Mouse (Mus musculus): ENCODE measurements around the gene Cyb5r4. TPM values are rescaled to one million over a fixed set of nuclear protein-coding genes. Genes with fewer than 3 reads are reported as not detected.
"Not testable (repeated sequence)": the region's sequence is repeated elsewhere in the genome, so short reads cannot be mapped to it uniquely, and the experiment has no call there.

Cyb5r4 gene
- polyA plus RNA-seq, 1 experiment = 34.2 TPM

DNA sequence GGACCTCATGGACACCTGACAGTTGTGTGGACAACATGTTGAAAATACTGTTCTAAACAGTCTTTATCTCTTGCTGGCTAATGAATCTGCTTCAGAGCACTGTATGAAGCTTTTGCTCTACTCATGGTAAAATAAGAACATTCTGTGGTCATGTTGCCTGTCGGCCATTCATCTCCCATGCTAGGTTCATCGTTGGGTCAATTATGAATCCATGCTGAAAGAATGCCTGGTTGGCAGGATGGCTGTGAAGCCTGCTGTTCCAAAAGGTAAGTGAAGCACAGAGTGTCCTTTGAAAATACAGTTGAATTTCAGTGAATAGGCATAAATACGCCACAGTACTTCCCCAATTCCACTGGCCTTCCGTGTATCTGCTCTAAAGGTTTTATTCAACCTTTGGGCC lies 10.4 kb downstream of the Cyb5r4 start:
- no peak for TF ChIP-seq CTCF (IDR thresholded peaks at IDR 0.05; ENCODE audit: borderline replicate concordance, extremely low read depth, insufficient read depth, insufficient read length)
- TF ChIP-seq POLR2A (IDR thresholded peaks at IDR 0.05; ENCODE audit: borderline replicate concordance, extremely low read depth, insufficient read depth, insufficient read length, poor library complexity, severe bottlenecking) = no peak
- DNase-seq (ENCODE audit: low read depth) = no peak

DNA sequence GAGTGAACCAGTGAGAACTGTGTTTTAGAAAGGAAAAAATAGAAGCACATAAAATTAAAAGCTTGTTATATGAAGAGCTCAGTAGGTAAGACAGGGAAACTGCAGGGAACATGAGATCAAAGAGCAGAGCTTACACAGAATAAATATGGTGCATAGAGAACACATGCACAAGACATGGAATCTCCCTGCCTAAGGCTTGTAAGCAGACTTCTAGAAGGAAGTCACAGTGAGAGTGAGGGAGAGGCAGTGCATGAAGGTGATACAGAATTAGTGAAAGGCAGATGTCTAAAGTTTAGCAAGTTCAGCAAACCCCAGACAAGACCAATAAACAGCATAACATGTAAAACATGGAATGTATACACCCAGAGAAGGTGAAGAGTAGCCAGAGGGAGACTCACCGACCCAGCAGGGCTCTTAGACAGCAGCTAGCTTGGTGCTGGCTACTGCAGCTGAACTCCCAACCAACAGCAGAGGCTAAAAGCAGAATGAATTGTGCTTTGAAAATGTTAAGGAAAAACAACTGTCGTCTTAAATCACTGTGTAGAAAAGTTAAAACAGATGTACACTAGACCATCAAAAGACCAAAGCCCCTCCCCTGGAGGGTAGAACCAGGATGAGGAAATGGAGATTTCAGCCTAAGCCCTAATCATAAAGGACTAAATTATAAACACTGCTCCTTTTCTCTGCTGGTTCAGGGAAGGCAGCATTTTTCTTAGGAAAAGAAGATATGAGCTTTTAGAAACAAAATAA lies 13.2 kb downstream of the Cyb5r4 start:
- no peak for DNase-seq (ENCODE audit: low read depth)
- TF ChIP-seq POLR2A (IDR thresholded peaks at IDR 0.05; ENCODE audit: borderline replicate concordance, extremely low read depth, insufficient read depth, insufficient read length, poor library complexity, severe bottlenecking) = no peak
- no peak for TF ChIP-seq CTCF (IDR thresholded peaks at IDR 0.05; ENCODE audit: borderline replicate concordance, extremely low read depth, insufficient read depth, insufficient read length)

DNA sequence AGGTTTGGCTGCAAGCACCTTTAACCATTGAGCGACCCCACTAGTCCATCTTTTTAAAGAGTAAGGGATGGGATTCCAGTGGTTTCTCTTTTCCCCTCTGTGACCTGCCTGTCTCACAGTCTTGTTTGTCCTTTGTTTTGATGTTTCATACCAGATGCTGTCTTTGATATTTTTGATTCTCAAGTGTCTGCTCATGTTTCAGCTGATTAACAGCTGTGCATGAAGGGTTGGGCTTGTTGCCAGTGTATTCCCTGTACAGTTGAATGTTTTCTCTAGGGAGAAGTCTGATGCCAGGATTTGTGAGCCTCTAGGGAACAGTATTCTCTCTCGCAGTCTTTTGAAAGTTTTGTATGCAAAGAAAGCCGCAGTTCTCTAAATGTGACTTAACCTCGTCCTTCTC lies 27.6 kb downstream of the Cyb5r4 start:
- peak; percentile 61 for DNase-seq (ENCODE audit: low read depth)
- TF ChIP-seq CTCF (IDR thresholded peaks at IDR 0.05; ENCODE audit: borderline replicate concordance, extremely low read depth, insufficient read depth, insufficient read length) (no peak), POLR2A (IDR thresholded peaks at IDR 0.05; ENCODE audit: borderline replicate concordance, extremely low read depth, insufficient read depth, insufficient read length, poor library complexity, severe bottlenecking) (no peak)

DNA sequence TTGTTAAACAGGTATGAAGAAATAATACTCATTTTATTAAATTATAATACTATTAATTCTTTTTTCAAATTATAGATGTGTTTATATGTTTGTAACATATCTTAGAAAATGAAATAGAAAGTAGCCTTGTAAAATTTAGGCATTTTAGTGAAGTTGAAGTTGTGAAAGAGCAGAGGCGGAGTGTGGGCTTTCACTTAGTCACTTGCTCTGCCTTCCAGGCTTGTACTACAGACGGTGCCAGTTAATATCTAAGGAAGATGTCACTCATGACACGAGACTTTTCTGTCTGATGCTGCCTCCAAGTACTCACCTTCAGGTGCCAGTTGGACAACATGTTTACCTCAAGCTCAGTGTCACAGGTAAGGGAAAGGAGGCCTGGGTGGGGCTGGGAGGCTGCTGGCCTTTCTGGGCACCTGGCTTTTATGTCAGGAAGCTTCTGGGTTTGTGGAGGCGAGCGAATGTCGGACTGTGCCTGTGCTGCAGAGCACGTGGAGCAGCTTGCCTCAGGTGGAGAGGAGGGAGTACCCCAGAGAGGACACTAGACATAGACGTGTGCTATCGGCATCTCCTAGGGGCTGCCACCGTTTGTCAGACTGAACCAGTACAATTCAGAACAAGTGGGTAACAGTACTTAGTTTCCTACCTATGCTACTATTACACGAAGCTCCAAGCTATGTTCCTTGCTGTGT lies 33.9 kb downstream of the Cyb5r4 start:
- TF ChIP-seq CTCF (IDR thresholded peaks at IDR 0.05; ENCODE audit: borderline replicate concordance, extremely low read depth, insufficient read depth, insufficient read length) (no peak), POLR2A (IDR thresholded peaks at IDR 0.05; ENCODE audit: borderline replicate concordance, extremely low read depth, insufficient read depth, insufficient read length, poor library complexity, severe bottlenecking) (no peak)
- DNase-seq (ENCODE audit: low read depth) = no peak

DNA sequence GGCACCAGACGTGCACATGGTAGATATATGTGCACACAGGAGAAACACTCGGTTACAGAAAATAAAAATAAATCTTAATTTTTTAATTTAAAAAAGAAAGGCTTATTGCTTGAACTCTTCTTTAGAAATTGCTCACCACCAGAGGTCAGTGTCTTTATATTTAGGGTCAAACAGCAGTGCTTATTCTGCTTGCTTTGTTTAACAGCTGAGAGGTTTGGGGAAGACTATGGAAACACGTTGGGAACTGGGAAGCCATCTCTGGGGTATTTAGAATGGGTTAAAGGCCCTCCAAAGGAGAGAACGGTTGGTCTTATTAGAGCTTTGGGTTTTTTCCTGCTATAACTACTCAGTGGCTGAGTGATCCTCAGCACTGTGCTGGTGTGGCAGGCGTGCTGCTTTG lies 40.5 kb downstream of the Cyb5r4 start:
- TF ChIP-seq POLR2A (IDR thresholded peaks at IDR 0.05; ENCODE audit: borderline replicate concordance, extremely low read depth, insufficient read depth, insufficient read length, poor library complexity, severe bottlenecking) (no peak), CTCF (IDR thresholded peaks at IDR 0.05; ENCODE audit: borderline replicate concordance, extremely low read depth, insufficient read depth, insufficient read length) (no peak)
- peak; percentile 25 for DNase-seq (ENCODE audit: low read depth)

DNA sequence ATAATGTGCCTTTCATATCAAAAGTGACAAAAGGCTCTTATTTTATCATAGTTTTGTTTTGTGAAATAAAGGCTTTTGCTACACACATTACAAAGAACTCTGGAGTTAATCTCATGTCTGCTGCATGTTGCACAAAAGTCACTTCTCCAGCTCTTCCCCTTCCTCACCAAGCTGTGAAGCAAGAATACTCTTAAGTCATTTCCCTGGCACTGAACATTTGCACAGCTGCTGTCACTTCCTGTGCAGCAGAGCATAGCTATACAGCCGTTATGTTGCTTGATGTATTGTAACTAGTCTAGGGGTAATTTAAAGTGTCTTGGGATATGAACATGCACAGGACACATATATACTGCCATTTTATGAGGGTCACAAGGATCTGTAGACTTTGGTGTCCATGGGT lies 46.3 kb downstream of the Cyb5r4 start:
- TF ChIP-seq CTCF (IDR thresholded peaks at IDR 0.05; ENCODE audit: borderline replicate concordance, extremely low read depth, insufficient read depth, insufficient read length) = no peak
- TF ChIP-seq POLR2A (IDR thresholded peaks at IDR 0.05; ENCODE audit: borderline replicate concordance, extremely low read depth, insufficient read depth, insufficient read length, poor library complexity, severe bottlenecking) = no peak
- no peak for DNase-seq (ENCODE audit: low read depth)

DNA sequence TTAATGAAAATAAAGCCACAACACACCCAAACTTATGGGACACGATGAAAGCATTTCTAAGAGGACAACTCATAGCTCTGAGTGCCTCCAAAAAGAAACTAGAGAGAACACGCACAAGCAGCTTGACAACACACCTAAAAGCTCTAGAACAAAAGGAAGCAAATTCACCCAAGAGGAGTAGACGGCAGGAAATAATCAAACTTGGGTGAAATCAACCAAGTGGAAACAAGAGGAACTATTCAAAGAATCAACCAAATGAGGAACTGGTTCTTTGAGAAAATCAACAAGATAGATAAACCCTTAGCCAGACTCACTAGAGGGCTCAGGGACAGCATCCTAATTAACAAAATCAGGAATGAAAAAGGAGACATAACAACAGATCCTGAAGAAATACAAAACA lies 49.8 kb downstream of the Cyb5r4 start:
- not testable (repeated sequence) for DNase-seq (ENCODE audit: low read depth)

DNA sequence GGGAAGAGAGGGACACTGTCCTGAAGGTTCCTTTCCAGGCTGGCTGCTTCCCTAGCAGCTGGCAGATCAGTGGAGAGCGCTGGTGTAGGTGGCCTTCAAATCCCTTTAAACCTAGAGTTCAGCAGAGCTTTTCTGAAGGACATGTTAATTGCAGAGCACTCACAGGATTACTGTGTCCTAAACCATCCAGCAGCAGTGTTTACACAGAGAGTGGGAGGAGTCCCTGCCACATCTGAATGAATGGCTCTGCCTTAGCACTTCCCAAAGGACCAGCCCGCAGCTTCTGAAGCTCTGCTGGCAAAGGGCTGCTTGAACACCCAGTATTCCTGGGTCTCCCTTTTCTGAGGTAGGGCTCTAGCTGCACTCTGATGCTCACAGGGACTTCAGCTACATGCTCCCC lies 56.1 kb downstream of the Cyb5r4 start:
- DNase-seq (ENCODE audit: low read depth) = peak; percentile 43
- TF ChIP-seq POLR2A (IDR thresholded peaks at IDR 0.05; ENCODE audit: borderline replicate concordance, extremely low read depth, insufficient read depth, insufficient read length, poor library complexity, severe bottlenecking) = no peak

DNA sequence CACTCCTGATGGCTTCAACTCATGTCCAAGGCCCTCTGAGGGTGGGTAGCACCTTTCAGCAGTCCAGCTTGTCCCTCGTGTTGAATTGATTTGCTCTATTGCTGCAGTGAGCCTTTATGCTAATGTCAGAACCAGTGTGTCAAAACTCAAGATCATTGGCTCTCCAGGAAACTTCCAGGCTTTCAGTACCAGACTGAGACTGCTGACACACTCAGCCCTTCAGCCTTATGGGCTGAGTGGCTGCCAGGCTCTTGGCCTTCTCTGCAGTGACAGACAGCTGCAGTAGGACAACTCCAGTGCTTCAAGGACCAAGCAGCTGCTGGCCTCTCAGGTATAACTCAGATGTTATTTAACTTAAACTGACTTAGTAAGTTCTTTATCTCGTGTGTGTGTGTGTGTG lies 57.7 kb downstream of the Cyb5r4 start:
- no peak for TF ChIP-seq CTCF (IDR thresholded peaks at IDR 0.05; ENCODE audit: borderline replicate concordance, extremely low read depth, insufficient read depth, insufficient read length)
- no peak for TF ChIP-seq POLR2A (IDR thresholded peaks at IDR 0.05; ENCODE audit: borderline replicate concordance, extremely low read depth, insufficient read depth, insufficient read length, poor library complexity, severe bottlenecking)
- no peak for DNase-seq (ENCODE audit: low read depth)

DNA sequence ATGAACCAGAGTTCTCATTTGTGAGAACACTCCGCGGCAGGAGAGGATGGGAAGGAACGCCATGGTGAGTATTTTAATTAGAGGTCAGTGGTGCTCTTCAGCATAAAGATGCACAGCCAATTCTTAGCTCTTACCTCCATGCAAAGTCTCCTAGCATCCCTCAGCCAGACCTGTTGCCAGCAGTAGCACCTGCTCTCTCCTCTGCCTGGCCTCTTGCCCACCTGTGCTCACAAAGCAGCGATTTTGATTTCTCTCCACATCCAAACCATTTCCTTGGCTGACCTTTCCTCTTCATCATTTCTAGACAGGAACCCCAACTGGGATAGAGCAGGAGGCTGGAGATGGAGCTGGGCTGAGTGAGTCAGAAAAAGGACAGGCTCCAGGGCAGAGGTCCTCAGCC lies 65.2 kb downstream of the Cyb5r4 start:
- TF ChIP-seq CTCF (IDR thresholded peaks at IDR 0.05; ENCODE audit: borderline replicate concordance, extremely low read depth, insufficient read depth, insufficient read length) = no peak
- TF ChIP-seq POLR2A (IDR thresholded peaks at IDR 0.05; ENCODE audit: borderline replicate concordance, extremely low read depth, insufficient read depth, insufficient read length, poor library complexity, severe bottlenecking) = no peak
- no peak for DNase-seq (ENCODE audit: low read depth)

DNA sequence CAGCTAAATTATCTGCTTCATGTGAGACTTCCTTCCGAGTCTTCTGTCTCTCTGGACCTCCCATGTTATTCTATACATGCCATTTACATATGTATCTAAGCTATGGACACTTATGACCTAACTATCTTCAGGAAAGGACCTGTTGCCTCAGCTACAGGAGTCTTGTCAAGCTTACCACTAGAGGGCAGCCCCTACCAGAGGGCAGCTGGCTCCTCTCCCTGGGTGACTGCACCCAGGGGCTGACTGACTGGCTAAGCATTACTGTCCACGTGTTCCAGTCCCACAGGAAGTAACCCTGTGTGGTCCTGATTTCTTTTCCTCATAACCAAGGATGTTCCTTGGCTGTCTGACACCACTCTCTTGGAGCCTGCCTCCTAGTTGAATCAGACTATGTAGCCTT lies 76.2 kb downstream of the Cyb5r4 start:
- no peak for TF ChIP-seq POLR2A (IDR thresholded peaks at IDR 0.05; ENCODE audit: borderline replicate concordance, extremely low read depth, insufficient read depth, insufficient read length, poor library complexity, severe bottlenecking)
- TF ChIP-seq CTCF (IDR thresholded peaks at IDR 0.05; ENCODE audit: borderline replicate concordance, extremely low read depth, insufficient read depth, insufficient read length) = peak; percentile 26; the same call in 1 of the 2 replicates
- no peak for DNase-seq (ENCODE audit: low read depth)

DNA sequence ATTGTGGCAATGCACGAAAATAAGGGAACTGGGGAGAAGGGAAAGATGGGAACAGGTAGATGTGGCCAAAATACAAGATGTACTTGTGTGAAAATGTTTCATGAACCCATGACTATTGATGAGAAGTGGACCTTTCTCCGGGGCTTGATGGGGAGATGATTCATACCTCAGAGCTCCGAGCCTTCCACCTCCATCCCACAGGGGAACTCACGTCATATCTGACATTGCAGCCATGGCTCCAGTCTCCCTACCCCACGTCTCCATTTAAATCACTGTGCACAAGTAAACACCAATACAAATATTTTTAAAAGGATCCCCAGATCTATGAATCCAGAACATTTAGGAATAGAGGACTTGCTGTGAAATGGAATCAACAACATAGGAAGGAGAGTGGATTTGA lies 93.2 kb downstream of the Cyb5r4 start:
- TF ChIP-seq POLR2A (IDR thresholded peaks at IDR 0.05; ENCODE audit: borderline replicate concordance, extremely low read depth, insufficient read depth, insufficient read length, poor library complexity, severe bottlenecking) (no peak), CTCF (IDR thresholded peaks at IDR 0.05; ENCODE audit: borderline replicate concordance, extremely low read depth, insufficient read depth, insufficient read length) (no peak)
- no peak for DNase-seq (ENCODE audit: low read depth)

All from brain, embryonic 14.5 days (tissue).